Mouse (Mus musculus) CH12.LX (cell line): ENCODE results near the gene Ghitm. TPM values are rescaled to one million over a fixed set of nuclear protein-coding genes. Genes with fewer than 3 reads are reported as not detected.
A peak's percentile ranks its signal among the peaks of the same experiment; 100 is the strongest.

Source experiments
- DNase-seq: peaks from one replicate; pipeline ENCODE4 v3.0.0-alpha.2; 2013; ENCODE audit errors: extremely low read depth
- H3K27ac ChIP-seq: 2 replicates; pipeline ENCODE4 v1.5.1; 2012; ENCODE audit warnings: low read depth, mild to moderate bottlenecking, control low read depth, moderate library complexity; ENCODE audit not compliant: insufficient read depth
- H3K27me3 ChIP-seq: replicated peaks from 2 replicates; pipeline ENCODE3; 2012; ENCODE audit warnings: inconsistent platforms
- H3K36me3 ChIP-seq, 2 experiments: replicated peaks in 1 of 2; 2 replicates each; pipeline versions ENCODE3 to v1.6.1; 2012; ENCODE audit warnings: inconsistent platforms in 1 of 2, low read length in 1 of 2, mild to moderate bottlenecking in 1 of 2, mixed read lengths in 1 of 2, moderate library complexity in 1 of 2; ENCODE audit not compliant: control insufficient read depth in 1 of 2, insufficient read depth in 1 of 2
- H3K4me1 ChIP-seq, 2 experiments: 2 replicates each; pipeline ENCODE4 v1.6.1; 2012; ENCODE audit warnings: inconsistent platforms in 1 of 2, moderate library complexity in 1 of 2; ENCODE audit not compliant: insufficient read depth in 2 of 2, control insufficient read depth in 1 of 2
- H3K4me2 ChIP-seq: 2 replicates; pipeline ENCODE4 v1.6.1; 2012; ENCODE audit warnings: low read depth, mild to moderate bottlenecking, control low read depth; ENCODE audit not compliant: poor library complexity, insufficient read depth, severe bottlenecking
- H3K4me3 ChIP-seq, 3 experiments: fragments of 150-350 bp in 1 of 3; sonication (generic) in 1 of 3; replicated peaks in 1 of 3; 2 replicates each; pipeline versions ENCODE3 to v1.5.1; 2011 to 2012; ENCODE audit warnings: low read depth in 2 of 3, low read length in 2 of 3, mild to moderate bottlenecking in 2 of 3, moderate library complexity in 2 of 3, control low read depth in 1 of 3, improper control_type of control experiment in 1 of 3, inconsistent platforms in 1 of 3, mixed read lengths in 1 of 3; ENCODE audit not compliant: poor library complexity in 1 of 3
- H3K79me2 ChIP-seq: replicated peaks from 2 replicates; pipeline ENCODE4 v1.6.1; 2012; ENCODE audit warnings: mild to moderate bottlenecking, moderate library complexity; ENCODE audit not compliant: control insufficient read depth, poor library complexity, insufficient read depth, severe bottlenecking; ENCODE audit errors: extremely low read depth
- H3K9ac ChIP-seq: 2 replicates; pipeline ENCODE4 v1.6.1; 2012; ENCODE audit warnings: low read depth, mild to moderate bottlenecking, control low read depth, moderate library complexity; ENCODE audit not compliant: insufficient read depth
- H3K9me3 ChIP-seq: replicated peaks from 2 replicates; pipeline ENCODE3; 2012; ENCODE audit warnings: low read length, inconsistent platforms, mixed read lengths
- CHD2 ChIP-seq: IDR thresholded peaks from 2 replicates; pipeline ENCODE4 v1.6.1; 2011; ENCODE audit warnings: low read length, improper control_type of control experiment
- CTCF ChIP-seq, 2 experiments: IDR thresholded peaks in 1 of 2; conservative IDR thresholded peaks in 1 of 2; 2 replicates each; pipeline ENCODE4 v1.5.1; 2011 to 2012; ENCODE audit warnings: low read depth in 2 of 2, low read length in 2 of 2, improper control_type of control experiment in 1 of 2, inconsistent platforms in 1 of 2, mild to moderate bottlenecking in 1 of 2, moderate library complexity in 1 of 2
- ELF1 ChIP-seq: IDR thresholded peaks from 2 replicates; pipeline ENCODE4 v1.6.1; 2014; ENCODE audit warnings: low read depth, mild to moderate bottlenecking, inconsistent platforms, low read length, improper control_type of control experiment
- EP300 ChIP-seq: IDR thresholded peaks from 2 replicates; pipeline ENCODE4 v1.6.1; 2011; ENCODE audit warnings: low read length, improper control_type of control experiment
- GABPA ChIP-seq: IDR thresholded peaks from 2 replicates; pipeline ENCODE4 v1.6.1; 2012; ENCODE audit warnings: low read depth, low read length, improper control_type of control experiment, inconsistent platforms; ENCODE audit not compliant: insufficient replicate concordance
- IRF4 ChIP-seq: IDR thresholded peaks from 2 replicates; pipeline ENCODE4 v1.6.1; 2014; ENCODE audit warnings: low read depth, mild to moderate bottlenecking, inconsistent platforms, low read length, improper control_type of control experiment
- JUND ChIP-seq: conservative IDR thresholded peaks from 2 replicates; pipeline ENCODE4 v1.6.1; 2011; ENCODE audit warnings: low read depth, low read length, improper control_type of control experiment
- MAFK ChIP-seq: IDR thresholded peaks from 2 replicates; pipeline ENCODE4 v1.6.1; 2011; ENCODE audit warnings: low read length, improper control_type of control experiment; ENCODE audit not compliant: insufficient replicate concordance
- MAZ ChIP-seq: IDR thresholded peaks from 2 replicates; pipeline ENCODE4 v1.6.1; 2012; ENCODE audit warnings: low read depth, mild to moderate bottlenecking, inconsistent platforms, low read length, improper control_type of control experiment, moderate library complexity
- MXI1 ChIP-seq: IDR thresholded peaks from 2 replicates; pipeline ENCODE4 v1.6.1; 2011; ENCODE audit warnings: mild to moderate bottlenecking, low read depth, low read length, improper control_type of control experiment
- NRF1 ChIP-seq: IDR thresholded peaks from 2 replicates; pipeline ENCODE4 v1.6.1; 2014; ENCODE audit warnings: low read depth, mild to moderate bottlenecking, inconsistent platforms, low read length, improper control_type of control experiment, moderate library complexity
- POLR2A ChIP-seq: IDR thresholded peaks from 2 replicates; pipeline ENCODE4 v1.6.1; 2011; ENCODE audit warnings: low read depth, mild to moderate bottlenecking, improper control_type of control experiment, low read length
- RAD21 ChIP-seq: IDR thresholded peaks from 2 replicates; pipeline ENCODE4 v1.6.1; 2011; ENCODE audit warnings: low read depth, mild to moderate bottlenecking, low read length, improper control_type of control experiment, moderate library complexity
- TBP ChIP-seq: conservative IDR thresholded peaks from 2 replicates; pipeline ENCODE4 v1.6.1; 2011; ENCODE audit warnings: low read depth, low read length, improper control_type of control experiment
- TCF12 ChIP-seq: IDR thresholded peaks from 2 replicates; pipeline ENCODE4 v1.6.1; 2014; ENCODE audit warnings: low read depth, mild to moderate bottlenecking, inconsistent platforms, low read length, improper control_type of control experiment
- USF2 ChIP-seq: conservative IDR thresholded peaks from 2 replicates; pipeline ENCODE4 v1.6.1; 2011; ENCODE audit warnings: low read depth, low read length, improper control_type of control experiment
- ZKSCAN1 ChIP-seq: IDR thresholded peaks from 2 replicates; pipeline ENCODE4 v1.6.1; 2012; ENCODE audit warnings: low read depth, inconsistent platforms, low read length, improper control_type of control experiment, borderline replicate concordance
- ZNF384 ChIP-seq: IDR thresholded peaks from 2 replicates; pipeline ENCODE4 v1.6.1; 2012; ENCODE audit warnings: low read depth, low read length, improper control_type of control experiment, inconsistent platforms
- dilution Hi-C: fragments of 300-500 bp; cut with MboI; formaldehyde crosslinking; loops from 2 replicates; pipeline ENCODE4 v1.14.3; 2020; ENCODE audit warnings: low sequenced_read_pairs; ENCODE audit not compliant: extremely low pct_unique_long_range_greater_than_20kb, extremely low pct_ligation_motif_present
- in situ Hi-C: fragments of 300-500 bp; cut with MboI; formaldehyde crosslinking; loops from 3 replicates; pipeline ENCODE4 v1.14.3; 2019; ENCODE audit warnings: low sequenced_read_pairs, low pct_ligation_motif_present, low pct_unique_long_range_greater_than_20kb, mixed read lengths
- polyA plus RNA-seq: library from polyadenylated mRNA; unstranded; fragments of >175 nt; gene quantifications from 2 replicates; pipeline ENCODE4 v1.2.1, GENCODE M21; 2012; ENCODE audit warnings: low read depth; ENCODE audit not compliant: insufficient read length
- total RNA-seq, 2 experiments: library from RNA; depleted of rRNA; stranded (reverse); fragments of 300-350 nt in 1 of 2; fragments of >200 nt in 1 of 2; gene quantifications; 2 replicates each; pipeline ENCODE4 v1.2.3; 2012 to 2014

The Ghitm gene
- total and polyA plus RNA-seq, 3 experiments: 302 to 320 (median 311) TPM

DNA sequence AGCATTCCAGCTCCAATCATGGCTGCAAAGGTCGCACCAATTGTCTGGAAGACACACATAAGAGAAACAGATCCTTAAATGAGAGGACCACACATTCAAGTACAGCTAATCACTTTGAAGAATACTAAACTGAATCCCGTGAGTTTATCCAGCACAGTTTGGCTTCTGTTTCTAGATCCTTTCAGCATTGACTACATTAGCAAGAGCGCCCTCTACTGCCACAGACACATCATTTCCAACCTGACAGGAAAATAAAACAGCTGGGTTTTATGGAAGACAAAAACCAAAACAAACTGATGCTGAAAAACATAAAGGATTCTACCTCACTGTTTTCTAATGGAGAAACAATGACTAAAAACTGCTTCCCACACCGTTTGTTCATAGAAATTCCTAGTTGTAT, 7.4 kb downstream of the Ghitm start:
- H3K4me1 ChIP-seq: peaks cover 0 to 6% of the 10 kb centered on the region in 2 experiments; a peak in 1 of 4 replicates
- dilution Hi-C loops (no loop called here), in situ Hi-C loops (loop anchor here (25.0 kb wide), 1 partner anchor 265 kb away; no protein-coding TSS in a partner anchor)
- H3K27ac ChIP-seq: no peak overlapping the region
- no peak overlapping the region for H3K4me2 ChIP-seq
- no peak overlapping the region for H3K9ac ChIP-seq
- DNase-seq: peak; percentile 58
- peaks cover 33% of the 10 kb centered on the region for H3K79me2 ChIP-seq
- TF ChIP-seq RAD21: peak; percentile 16
- TF ChIP-seq MXI1: no peak
- TF ChIP-seq CTCF (conservative IDR thresholded peaks at IDR 0.05 in 1 of 2, IDR thresholded peaks at IDR 0.05 in 1 of 2; ENCODE audit: low read depth in 2 of 2, low read length in 2 of 2): peak; percentile 48 to 67
- no peak for TF ChIP-seq USF2
- no peak for TF ChIP-seq GABPA
- H3K4me3 ChIP-seq: no peak overlapping the region
- H3K36me3 ChIP-seq: peaks cover 66 to 83% of the 10 kb centered on the region in 2 experiments
- no peaks in the 10 kb centered on the region for H3K27me3 ChIP-seq
- no peaks in the 10 kb centered on the region for H3K9me3 ChIP-seq

DNA sequence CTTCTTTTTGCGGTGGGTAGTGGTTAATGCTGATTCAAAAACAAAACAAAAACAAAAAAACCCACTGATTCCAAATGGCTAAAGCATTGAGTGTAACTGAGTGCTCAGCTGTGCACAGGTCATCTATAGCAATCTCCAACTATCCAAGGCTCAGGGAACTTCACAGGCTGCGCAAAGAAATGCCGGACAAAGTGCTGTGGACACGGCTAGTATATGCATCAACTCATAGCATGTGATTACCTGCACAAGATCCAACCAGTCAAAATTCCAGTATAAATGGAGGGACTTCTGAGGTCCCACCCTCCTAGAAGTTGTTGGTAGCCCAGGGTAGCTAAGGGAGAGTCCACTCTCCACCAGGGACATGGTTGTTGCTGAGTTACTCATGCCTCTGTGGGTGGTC, 15.8 kb downstream of the Ghitm start:
- Histone ChIP-seq H3K9me3 (no peaks in the 10 kb centered on the region), H3K27me3 (no peaks in the 10 kb centered on the region), H3K9ac (no peak overlapping the region), H3K4me2 (no peak overlapping the region), H3K79me2 (0 out of 2 replicates have a peak, but pooled peaks cover 3% of the 10 kb centered on the region), H3K36me3 (peaks cover 34 to 69% of the 10 kb centered on the region in 2 experiments), H3K27ac (no peak overlapping the region), H3K4me1 (no peaks in the 10 kb centered on the region)
- in situ Hi-C loops: no loop called here
- dilution Hi-C loops: no loop called here
- DNase-seq: no peak
- TF ChIP-seq IRF4 (no peak), MAZ (no peak), ZNF384 (no peak), MAFK (no peak), ZKSCAN1 (no peak), NRF1 (no peak), USF2 (no peak), POLR2A (no peak), TBP (no peak), EP300 (no peak), JUND (no peak)
- TF ChIP-seq, all 38 proteins: peak for 0
- no peak overlapping the region for H3K4me3 ChIP-seq

DNA sequence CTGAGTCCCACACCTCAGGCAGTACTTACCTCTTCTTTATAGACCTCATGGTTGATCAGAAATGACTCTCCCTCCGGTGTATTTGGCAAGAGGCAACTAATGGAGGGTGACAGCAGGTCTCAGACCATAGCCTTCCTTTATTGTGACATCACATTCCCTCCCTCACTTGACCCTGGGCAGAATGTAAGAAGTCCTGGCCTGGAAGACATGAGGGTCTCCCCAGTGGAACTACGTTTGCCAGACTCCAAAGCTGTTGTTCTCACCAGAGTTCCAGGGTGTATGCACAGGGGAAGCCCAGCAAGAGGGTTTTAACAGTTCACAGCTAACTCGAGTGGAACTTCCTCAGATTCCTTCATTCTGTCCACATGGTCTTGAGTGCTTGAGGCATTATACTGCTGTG, 21.1 kb downstream of the Ghitm start, which contains the start of gene 2610528A11Rik:
2610528A11Rik (minus strand) TSS at position 101 of the 400 bp plus-strand sequence.
- Histone ChIP-seq H3K4me2 (no peak within 1 kb of the TSS), H3K9ac (no peak within 1 kb of the TSS), H3K9me3 (no peaks in the 10 kb centered on the region)
- in situ Hi-C loops: no loop called here
- no peak for TF ChIP-seq CHD2
- no peak for TF ChIP-seq TBP
- no peak for TF ChIP-seq TCF12
- TF ChIP-seq MAFK: no peak
- no peak for TF ChIP-seq ELF1
- TF ChIP-seq, all 38 proteins: peak for 0
- peaks cover 0 to 7% of the 10 kb centered on the region in 2 experiments; a peak in 1 of 4 replicates for H3K4me1 ChIP-seq
- DNase-seq: no peak
- H3K27ac ChIP-seq: no peak within 1 kb of the TSS
- H3K79me2 ChIP-seq: no peaks in the 10 kb centered on the region
- dilution Hi-C loops: no loop called here
- no peak within 1 kb of the TSS for H3K4me3 ChIP-seq
- H3K27me3 ChIP-seq: no peaks in the 10 kb centered on the region
- peaks cover 8 to 25% of the 10 kb centered on the region in 2 experiments for H3K36me3 ChIP-seq
